Mouse (Mus musculus): ENCODE data around the gene F11r. TPM values are rescaled to one million over a fixed set of nuclear protein-coding genes. Genes with fewer than 3 reads are reported as not detected.
"Not testable (repeated sequence)": the region's sequence is repeated elsewhere in the genome, so short reads cannot be mapped to it uniquely, and the experiment has no call there.

The F11r gene
- polyA plus RNA-seq, 2 experiments: 19.2 to 35.4 TPM

DNA sequence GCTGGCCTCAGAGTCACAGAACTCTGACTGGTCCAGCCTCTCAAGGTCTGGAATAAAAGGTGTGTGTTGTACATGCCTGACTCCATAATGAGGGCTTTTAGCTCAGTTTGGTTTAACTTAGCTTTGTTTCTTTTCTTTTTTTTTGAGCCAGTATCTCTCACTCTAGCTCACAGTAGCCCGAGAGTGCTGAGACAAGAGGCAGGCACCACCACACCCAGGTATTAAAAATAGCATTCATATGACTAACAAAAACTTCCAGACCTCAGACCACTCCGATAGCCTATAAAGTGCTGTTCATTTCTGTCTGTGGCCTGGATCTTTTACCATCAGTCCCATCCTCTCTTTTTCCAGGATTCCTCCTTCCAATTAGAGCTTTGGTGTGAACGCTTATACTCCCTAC lies 32.3 kb downstream of the F11r start:
- no peak overlapping the region for H3K27ac ChIP-seq (replicated peaks; ENCODE audit: low read depth, low read length)
- DNase-seq (ENCODE audit: low spot score) (no peak), ATAC-seq (ENCODE audit: low FRiP score, low read depth) (no peak)
- no peak overlapping the region for H3K9ac ChIP-seq (ENCODE audit: low read depth, low read length, severe bottlenecking)
- H3K36me3 ChIP-seq (ENCODE audit: control insufficient read depth, insufficient read depth, low read length): no peaks in the 10 kb centered on the region
- no peaks in the 10 kb centered on the region for H3K4me1 ChIP-seq (ENCODE audit: control insufficient read depth, insufficient read depth, low read length)
- H3K4me2 ChIP-seq (replicated peaks; ENCODE audit: low read depth, low read length, severe bottlenecking): no peak overlapping the region
- H3K27me3 ChIP-seq (ENCODE audit: control insufficient read depth, insufficient read depth, low read length): no peaks in the 10 kb centered on the region
- no peak for TF ChIP-seq POLR2A (IDR thresholded peaks at IDR 0.05; ENCODE audit: borderline replicate concordance, extremely low read depth, insufficient read depth, insufficient read length)
- H3K9me3 ChIP-seq (ENCODE audit: control insufficient read depth, low read length): no peaks in the 10 kb centered on the region
- H3K4me3 ChIP-seq (replicated peaks; ENCODE audit: low read length): no peak overlapping the region
- 88% methylated on average over 3 of the region's 3 CpGs for WGBS

DNA sequence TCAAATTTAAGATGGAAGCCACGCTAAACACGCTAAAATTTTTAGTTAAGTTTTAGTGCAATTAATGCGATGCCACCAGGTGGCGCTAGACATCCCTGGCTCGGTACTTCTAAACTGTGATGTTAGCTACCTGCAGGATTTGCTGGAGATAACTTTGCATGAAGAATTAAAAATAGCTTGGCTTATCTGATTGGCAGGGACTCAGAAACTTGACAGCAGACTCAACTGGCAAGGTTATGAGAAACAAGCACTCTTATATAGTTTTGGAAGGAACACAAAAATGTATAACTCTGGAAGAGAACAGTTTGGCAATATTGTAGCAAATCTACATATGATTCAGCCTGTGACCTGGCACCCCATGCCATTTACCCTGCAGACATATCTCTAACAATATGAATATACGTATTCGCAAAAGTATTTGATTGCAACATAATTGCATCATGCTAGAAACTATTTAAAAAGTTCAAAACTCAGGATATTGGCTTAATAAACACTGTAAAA lies 33.1 kb downstream of the F11r start:
- no peaks in the 10 kb centered on the region for H3K27me3 ChIP-seq (ENCODE audit: control insufficient read depth, insufficient read depth, low read length)
- ATAC-seq (ENCODE audit: low FRiP score, low read depth) (no peak), DNase-seq (ENCODE audit: low spot score) (peak; percentile 82)
- no peak overlapping the region for H3K27ac ChIP-seq (replicated peaks; ENCODE audit: low read depth, low read length)
- WGBS: 34% methylated on average over 7 of the region's 7 CpGs
- H3K4me1 ChIP-seq (ENCODE audit: control insufficient read depth, insufficient read depth, low read length): no peaks in the 10 kb centered on the region
- H3K36me3 ChIP-seq (ENCODE audit: control insufficient read depth, insufficient read depth, low read length): no peaks in the 10 kb centered on the region
- no peak overlapping the region for H3K9ac ChIP-seq (ENCODE audit: low read depth, low read length, severe bottlenecking)
- H3K9me3 ChIP-seq (ENCODE audit: control insufficient read depth, low read length): no peaks in the 10 kb centered on the region
- TF ChIP-seq POLR2A (IDR thresholded peaks at IDR 0.05; ENCODE audit: borderline replicate concordance, extremely low read depth, insufficient read depth, insufficient read length): no peak
- no peak overlapping the region for H3K4me2 ChIP-seq (replicated peaks; ENCODE audit: low read depth, low read length, severe bottlenecking)
- H3K4me3 ChIP-seq (replicated peaks; ENCODE audit: low read length): no peak overlapping the region

DNA sequence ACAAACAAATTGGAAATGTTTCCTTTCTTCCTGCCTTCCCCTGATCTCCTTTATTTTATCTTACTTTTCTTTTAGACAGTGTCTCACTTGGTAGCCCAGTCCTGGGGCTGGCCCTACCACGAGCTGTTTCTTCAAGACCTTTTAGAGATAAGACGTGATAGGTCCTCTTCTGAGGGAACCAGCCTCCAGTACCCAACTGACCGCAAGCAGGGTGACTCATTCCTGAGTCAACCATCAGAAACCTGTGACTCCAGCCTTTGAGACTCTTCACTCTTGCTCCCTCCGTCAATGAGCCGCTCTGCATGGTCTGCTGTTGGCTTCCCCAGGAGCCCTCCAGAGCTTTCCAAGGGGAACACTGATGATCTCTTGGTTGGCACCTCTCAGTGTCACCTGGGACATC lies 33.6 kb downstream of the F11r start:
- no peak overlapping the region for H3K4me2 ChIP-seq (replicated peaks; ENCODE audit: low read depth, low read length, severe bottlenecking)
- no peaks in the 10 kb centered on the region for H3K4me1 ChIP-seq (ENCODE audit: control insufficient read depth, insufficient read depth, low read length)
- no peak for ATAC-seq (ENCODE audit: low FRiP score, low read depth)
- WGBS: 88% methylated on average over 5 of the region's 5 CpGs
- no peaks in the 10 kb centered on the region for H3K36me3 ChIP-seq (ENCODE audit: control insufficient read depth, insufficient read depth, low read length)
- no peak overlapping the region for H3K4me3 ChIP-seq (replicated peaks; ENCODE audit: low read length)
- no peak overlapping the region for H3K9ac ChIP-seq (ENCODE audit: low read depth, low read length, severe bottlenecking)
- no peak overlapping the region for H3K27ac ChIP-seq (replicated peaks; ENCODE audit: low read depth, low read length)
- TF ChIP-seq POLR2A (IDR thresholded peaks at IDR 0.05; ENCODE audit: borderline replicate concordance, extremely low read depth, insufficient read depth, insufficient read length): no peak
- no peaks in the 10 kb centered on the region for H3K9me3 ChIP-seq (ENCODE audit: control insufficient read depth, low read length)
- no peaks in the 10 kb centered on the region for H3K27me3 ChIP-seq (ENCODE audit: control insufficient read depth, insufficient read depth, low read length)
- DNase-seq (ENCODE audit: low spot score): no peak

DNA sequence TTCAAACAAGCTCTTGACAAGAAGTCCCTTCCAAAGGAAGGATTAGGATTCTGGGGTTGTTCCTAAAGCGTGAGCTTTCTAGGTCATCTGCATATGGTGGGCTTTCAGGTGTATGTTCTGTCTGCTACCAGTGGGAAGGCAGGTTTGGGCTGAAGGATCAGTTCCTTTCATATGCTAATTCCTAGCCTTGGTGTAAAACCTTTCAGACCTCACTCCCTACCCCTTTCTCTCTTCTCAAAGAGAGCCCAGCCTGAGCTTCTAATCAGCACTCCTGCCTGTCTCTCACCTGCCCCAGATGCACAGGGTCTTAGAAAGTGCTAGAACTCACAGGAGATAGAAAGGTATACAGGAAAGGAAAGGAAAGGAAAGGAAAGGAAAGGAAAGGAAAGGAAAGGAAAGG lies 34.1 kb downstream of the F11r start:
- no peak overlapping the region for H3K27ac ChIP-seq (replicated peaks; ENCODE audit: low read depth, low read length)
- no peak overlapping the region for H3K9ac ChIP-seq (ENCODE audit: low read depth, low read length, severe bottlenecking)
- no peaks in the 10 kb centered on the region for H3K9me3 ChIP-seq (ENCODE audit: control insufficient read depth, low read length)
- no peak overlapping the region for H3K4me2 ChIP-seq (replicated peaks; ENCODE audit: low read depth, low read length, severe bottlenecking)
- H3K36me3 ChIP-seq (ENCODE audit: control insufficient read depth, insufficient read depth, low read length): no peaks in the 10 kb centered on the region
- DNase-seq (ENCODE audit: low spot score) (no peak), ATAC-seq (ENCODE audit: low FRiP score, low read depth) (no peak)
- H3K4me3 ChIP-seq (replicated peaks; ENCODE audit: low read length): no peak overlapping the region
- no peaks in the 10 kb centered on the region for H3K27me3 ChIP-seq (ENCODE audit: control insufficient read depth, insufficient read depth, low read length)
- H3K4me1 ChIP-seq (ENCODE audit: control insufficient read depth, insufficient read depth, low read length): no peaks in the 10 kb centered on the region
- no peak for TF ChIP-seq POLR2A (IDR thresholded peaks at IDR 0.05; ENCODE audit: borderline replicate concordance, extremely low read depth, insufficient read depth, insufficient read length)
- 57% methylated on average over 1 of the region's 1 CpGs for WGBS

DNA sequence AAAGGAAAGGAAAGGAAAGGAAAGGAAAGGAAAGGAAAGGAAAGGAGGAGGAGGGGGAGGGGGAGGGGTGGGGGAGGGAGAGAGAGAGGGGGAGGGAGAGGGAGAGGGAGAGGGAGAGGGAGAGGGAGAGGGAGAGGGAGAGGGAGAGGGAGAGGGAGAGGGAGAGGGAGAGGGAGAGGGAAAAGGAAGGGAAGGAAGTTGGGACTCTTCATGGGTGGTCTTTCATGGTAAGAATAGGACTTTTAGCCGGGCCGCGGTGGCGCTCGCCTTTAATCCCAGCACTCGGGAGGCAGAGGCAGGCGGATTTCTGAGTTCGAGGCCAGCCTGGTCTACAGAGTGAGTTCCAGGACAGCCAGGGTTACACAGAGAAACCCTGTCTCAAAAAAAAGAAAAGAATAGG lies 34.6 kb downstream of the F11r start:
- not testable (repeated sequence) for H3K27ac ChIP-seq (replicated peaks; ENCODE audit: low read depth, low read length); H3K4me1 ChIP-seq (ENCODE audit: control insufficient read depth, insufficient read depth, low read length); DNase-seq (ENCODE audit: low spot score); H3K9me3 ChIP-seq (ENCODE audit: control insufficient read depth, low read length); ATAC-seq (ENCODE audit: low FRiP score, low read depth); H3K27me3 ChIP-seq (ENCODE audit: control insufficient read depth, insufficient read depth, low read length); H3K4me3 ChIP-seq (replicated peaks; ENCODE audit: low read length); H3K4me2 ChIP-seq (replicated peaks; ENCODE audit: low read depth, low read length, severe bottlenecking); H3K9ac ChIP-seq (ENCODE audit: low read depth, low read length, severe bottlenecking); H3K36me3 ChIP-seq (ENCODE audit: control insufficient read depth, insufficient read depth, low read length)
- WGBS: 96% methylated on average over 7 of the region's 8 CpGs

DNA sequence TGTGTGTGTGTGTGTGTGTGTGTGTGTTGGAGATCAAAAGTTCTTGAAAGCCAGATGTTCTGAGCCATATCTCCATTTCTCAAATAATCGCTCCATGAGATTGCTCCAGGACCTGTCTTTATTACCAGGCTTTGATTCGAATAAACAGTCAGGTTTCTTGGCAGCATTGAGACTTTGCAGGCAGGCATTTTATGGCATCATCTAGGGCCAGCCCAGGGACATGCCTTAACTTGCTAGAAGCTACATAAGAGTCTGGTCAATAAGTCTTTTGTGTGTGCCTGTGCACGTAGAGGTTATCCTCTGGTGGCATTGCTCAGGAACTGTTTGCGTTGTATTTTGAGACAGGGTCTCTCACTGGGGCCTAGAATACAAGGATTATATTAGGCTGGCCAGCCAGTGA lies 36.2 kb downstream of the F11r start:
- no peak overlapping the region for H3K4me2 ChIP-seq (replicated peaks; ENCODE audit: low read depth, low read length, severe bottlenecking)
- no peaks in the 10 kb centered on the region for H3K9me3 ChIP-seq (ENCODE audit: control insufficient read depth, low read length)
- no peaks in the 10 kb centered on the region for H3K27me3 ChIP-seq (ENCODE audit: control insufficient read depth, insufficient read depth, low read length)
- H3K9ac ChIP-seq (ENCODE audit: low read depth, low read length, severe bottlenecking): no peak overlapping the region
- H3K4me3 ChIP-seq (replicated peaks; ENCODE audit: low read length): no peak overlapping the region
- 46% methylated on average over 4 of the region's 4 CpGs for WGBS
- no peak for ATAC-seq (ENCODE audit: low FRiP score, low read depth)
- H3K36me3 ChIP-seq (ENCODE audit: control insufficient read depth, insufficient read depth, low read length): no peaks in the 10 kb centered on the region
- no peak for TF ChIP-seq POLR2A (IDR thresholded peaks at IDR 0.05; ENCODE audit: borderline replicate concordance, extremely low read depth, insufficient read depth, insufficient read length)
- DNase-seq (ENCODE audit: low spot score): no peak
- H3K4me1 ChIP-seq (ENCODE audit: control insufficient read depth, insufficient read depth, low read length): no peaks in the 10 kb centered on the region
- H3K27ac ChIP-seq (replicated peaks; ENCODE audit: low read depth, low read length): no peak overlapping the region
